Mouse (Mus musculus): ENCODE measurements around the gene Zfp410. TPM values are rescaled to one million over a fixed set of nuclear protein-coding genes. Genes with fewer than 3 reads are reported as not detected.

Gene Zfp410
- 10 to 100 TPM; 19.5 to 22.1 TPM for total RNA-seq (2021)

DNA sequence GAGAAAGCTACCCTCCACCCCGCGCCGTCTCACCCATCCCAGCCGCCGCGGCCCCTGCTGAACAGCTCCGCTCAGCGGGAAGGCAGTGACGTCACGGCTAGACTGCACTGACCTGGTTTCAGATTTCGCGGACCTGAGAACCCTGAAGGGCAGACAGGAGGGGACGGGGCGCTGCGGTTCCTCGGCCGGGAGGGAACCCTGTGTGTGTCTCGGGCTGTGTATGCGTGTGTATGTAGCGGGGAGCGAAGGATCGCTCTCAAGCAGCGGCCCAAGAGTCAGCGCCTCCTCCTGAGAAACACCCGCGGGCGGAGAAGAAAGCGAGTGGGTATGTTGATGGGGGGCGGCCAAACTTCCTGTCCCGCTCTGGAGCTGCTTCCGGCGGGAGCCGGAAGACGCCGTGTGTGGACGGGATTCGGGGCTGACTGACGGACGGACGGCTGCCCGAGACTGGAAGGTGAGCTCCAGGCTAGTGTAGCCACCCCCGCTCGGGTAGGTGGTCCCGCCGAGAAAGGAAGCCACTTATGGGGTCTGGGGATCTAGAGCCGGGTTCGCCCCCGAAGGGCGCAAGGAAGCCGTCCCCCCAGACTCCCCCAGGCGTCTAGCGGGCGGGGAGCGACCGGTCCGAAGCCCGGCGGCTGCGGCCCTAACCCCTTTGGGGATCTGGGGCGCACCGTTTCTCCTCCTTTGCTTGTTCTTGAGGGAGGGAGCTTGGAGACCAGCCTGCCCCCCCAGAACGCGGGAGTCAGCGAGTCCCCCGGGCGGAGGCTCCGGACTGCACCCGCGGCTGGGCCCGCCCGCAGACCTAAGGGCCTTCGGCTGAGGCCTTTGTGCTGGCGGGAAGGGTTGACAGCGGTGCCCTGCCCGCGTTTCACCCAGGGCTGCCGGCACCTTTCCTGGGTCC is at the start of gene Zfp410:
Zfp410 (plus strand) TSS at position 132 of the 901 bp plus-strand sequence.
- DNase-seq (ENCODE audit: low spot score): peak; percentile 76
- intact Hi-C loops (cut with DNase I): loop anchor here (2.0 kb wide), 1 partner anchor 32 kb away; the partner anchor contains the start of gene Ptgr2

DNA sequence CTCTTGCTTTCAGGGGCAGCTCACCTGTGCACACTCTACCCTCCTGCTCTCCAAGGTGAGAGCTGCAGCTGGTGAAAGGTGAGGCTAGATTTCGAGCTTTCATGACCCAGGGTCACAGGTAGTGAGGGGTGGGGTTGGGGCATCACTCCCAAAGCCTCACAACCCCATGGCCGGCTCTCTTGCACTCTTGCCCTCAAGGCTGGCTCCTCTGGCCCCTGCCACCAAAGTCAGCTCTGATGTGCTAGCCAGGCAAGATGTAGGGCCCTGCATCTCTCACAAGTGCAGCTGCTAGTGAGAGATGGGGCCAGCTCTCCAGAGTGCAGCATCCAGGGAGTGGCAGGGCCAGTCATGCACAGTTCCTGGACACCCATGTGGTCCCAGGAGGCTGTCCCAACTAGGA is 49.4 kb upstream of the Zfp410 start:
- intact Hi-C loops (cut with DNase I): no loop called here
- no peak for DNase-seq (ENCODE audit: low spot score)

GRCm38 (mm10) chr12:84273366-84273765 is 43.3 kb upstream of the Zfp410 start:
- intact Hi-C loops (cut with DNase I): no loop called here
- DNase-seq (ENCODE audit: low spot score): no peak

- no peak for DNase-seq (ENCODE audit: low spot score)
- intact Hi-C loops (cut with DNase I): no loop called here
These were observed 41.4 kb upstream of the Zfp410 start for GRCm38 (mm10) chr12:84275288-84275687.

DNA sequence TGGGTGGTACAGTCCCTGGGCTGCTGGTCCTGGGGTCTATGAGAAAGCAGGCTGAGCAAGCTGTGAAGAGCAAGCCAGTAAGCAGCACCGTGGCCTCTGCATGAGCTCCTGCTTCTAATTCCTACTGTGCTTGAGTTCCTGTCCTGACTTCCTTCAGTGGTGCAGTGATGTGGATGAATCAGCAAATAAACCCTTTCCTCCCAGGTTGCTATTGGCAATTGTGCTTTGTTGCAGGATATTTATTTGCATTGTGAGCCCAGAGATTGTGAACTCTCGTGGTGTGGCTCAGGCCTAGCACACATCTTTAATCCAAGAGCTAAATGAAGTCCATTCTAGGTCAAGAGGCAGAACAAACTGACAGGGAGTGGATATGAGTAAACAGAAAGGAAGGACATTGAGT is 40.4 kb upstream of the Zfp410 start:
- intact Hi-C loops (cut with DNase I): no loop called here
- no peak for DNase-seq (ENCODE audit: low spot score)

- DNase-seq (ENCODE audit: low spot score): no peak
- intact Hi-C loops (cut with DNase I): no loop called here
These were observed 39.9 kb upstream of the Zfp410 start for GRCm38 (mm10) chr12:84276799-84277198.

DNA sequence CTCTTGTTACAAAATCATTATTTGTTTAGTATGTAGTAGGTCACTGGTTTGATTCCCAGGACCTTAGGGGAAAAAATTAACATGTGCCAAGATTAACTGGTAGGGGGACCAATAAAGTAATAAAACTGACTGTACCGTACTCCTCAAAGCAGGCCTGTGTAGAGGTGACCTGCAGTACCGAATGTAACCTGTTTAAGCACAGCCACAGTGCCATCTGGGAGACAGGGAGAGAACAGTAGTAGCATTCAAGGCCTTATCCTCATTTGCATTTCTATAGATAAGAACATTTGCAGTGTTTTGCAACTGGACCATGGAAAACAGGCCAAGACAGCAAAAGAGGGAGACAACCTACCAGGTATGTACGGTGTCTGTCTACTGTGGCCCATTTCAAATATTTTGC is 38.8 kb upstream of the Zfp410 start:
- DNase-seq (ENCODE audit: low spot score): no peak
- intact Hi-C loops (cut with DNase I): no loop called here

- DNase-seq (ENCODE audit: low spot score): no peak
- intact Hi-C loops (cut with DNase I): no loop called here
These were observed 37.8 kb upstream of the Zfp410 start for GRCm38 (mm10) chr12:84278901-84279300.

- no peak for DNase-seq (ENCODE audit: low spot score)
- intact Hi-C loops (cut with DNase I): loop anchor here (2.0 kb wide), 1 partner anchor 32 kb away; the partner anchor contains the start of gene Zfp410
These were observed 32.3 kb upstream of the Zfp410 start for GRCm38 (mm10) chr12:84284391-84284790.

DNA sequence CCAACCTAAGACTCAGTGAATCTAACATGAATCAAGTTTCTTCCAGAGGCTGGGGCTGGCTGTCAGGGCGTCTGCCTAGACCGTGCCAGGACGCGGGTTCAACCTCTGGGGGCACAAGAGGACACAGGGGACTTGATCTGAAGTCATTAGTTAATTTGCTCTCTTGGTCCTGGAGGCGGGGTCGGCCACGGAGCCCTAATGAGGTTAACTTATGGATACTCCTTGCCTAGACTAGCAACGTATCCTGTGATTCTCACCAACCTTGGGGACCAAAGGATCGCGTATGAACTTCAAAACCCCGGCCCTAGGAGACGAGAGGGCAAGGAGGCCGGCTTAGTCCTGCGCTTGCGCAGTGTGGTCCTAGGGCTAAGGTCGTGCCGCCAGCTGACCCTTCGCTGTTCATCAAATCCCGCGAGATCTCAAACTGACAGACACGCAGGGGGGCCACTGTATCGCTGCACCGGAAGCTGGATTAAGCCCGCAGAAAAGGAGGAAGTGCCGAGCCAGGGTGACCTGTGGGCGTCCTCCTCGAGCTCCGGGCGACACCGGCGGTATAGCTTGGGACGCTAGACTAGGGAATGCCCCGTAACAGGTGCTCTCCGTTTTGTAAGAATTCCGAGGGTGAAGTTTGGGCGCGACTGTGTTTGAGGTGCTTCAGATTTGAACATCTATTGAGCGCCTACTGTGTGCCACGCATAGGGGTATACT is 31.6 kb upstream of the Zfp410 start, which contains the start of gene Ptgr2:
Ptgr2 (plus strand) TSS at position 348 of the 708 bp plus-strand sequence.
- peak; percentile 90 for DNase-seq (ENCODE audit: low spot score)
- intact Hi-C loops (cut with DNase I): loop anchor here (2.0 to 5.0 kb wide), 2 partner anchors 32 to 72 kb away; partner anchors contain the start of gene Zfp410

- intact Hi-C loops (cut with DNase I): loop anchor here (2.0 to 5.0 kb wide), 2 partner anchors 31 to 72 kb away; partner anchors contain the start of gene Zfp410
- DNase-seq (ENCODE audit: low spot score): no peak
These were observed 31.1 kb upstream of the Zfp410 start for GRCm38 (mm10) chr12:84285593-84285968.

- intact Hi-C loops (cut with DNase I): loop anchor here (5.0 kb wide), 1 partner anchor 69 kb away; no protein-coding TSS in a partner anchor
- DNase-seq (ENCODE audit: low spot score): no peak
These were observed 28.2 kb upstream of the Zfp410 start for GRCm38 (mm10) chr12:84288461-84288860.

GRCm38 (mm10) chr12:84297851-84298250 is 18.8 kb upstream of the Zfp410 start:
- intact Hi-C loops (cut with DNase I): no loop called here
- no peak for DNase-seq (ENCODE audit: low spot score)

- no peak for DNase-seq (ENCODE audit: low spot score)
- intact Hi-C loops (cut with DNase I): no loop called here
These were observed 17.4 kb upstream of the Zfp410 start for GRCm38 (mm10) chr12:84299265-84299664.

- intact Hi-C loops (cut with DNase I): no loop called here
- DNase-seq (ENCODE audit: low spot score): no peak
These were observed 12.6 kb upstream of the Zfp410 start for GRCm38 (mm10) chr12:84304101-84304500.

- no peak for DNase-seq (ENCODE audit: low spot score)
- intact Hi-C loops (cut with DNase I): no loop called here
These were observed 12.1 kb upstream of the Zfp410 start for GRCm38 (mm10) chr12:84304554-84304953.

GRCm38 (mm10) chr12:84311306-84311705 is 5.3 kb upstream of the Zfp410 start:
- intact Hi-C loops (cut with DNase I): no loop called here
- no peak for DNase-seq (ENCODE audit: low spot score)

- intact Hi-C loops (cut with DNase I): loop anchor here (2.0 kb wide), 1 partner anchor 31 kb away; the partner anchor contains the start of gene Ptgr2
- no peak for DNase-seq (ENCODE audit: low spot score)
These were observed 646 bp upstream of the Zfp410 start for GRCm38 (mm10) chr12:84316006-84316405.

DNA sequence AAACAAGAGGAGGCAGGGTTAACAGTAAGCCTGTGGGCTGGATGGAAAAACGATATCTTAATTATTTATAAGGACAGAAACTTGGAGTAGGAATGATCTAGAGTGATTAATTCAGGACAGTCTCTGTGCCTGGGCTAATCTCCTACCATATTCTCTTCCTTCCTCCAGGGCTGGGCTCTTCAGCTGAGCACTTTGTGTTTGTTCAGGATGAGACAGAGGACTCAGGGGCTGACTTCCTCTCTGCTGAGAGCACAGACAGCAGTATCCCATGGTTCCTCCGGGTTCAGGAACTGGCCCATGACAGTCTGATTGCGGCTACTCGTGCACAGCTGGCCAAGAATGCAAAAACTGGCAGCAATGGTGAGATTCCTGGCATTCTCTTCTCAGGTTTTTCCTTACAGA is 10.5 kb downstream of the Zfp410 start:
- peak; percentile 5 for DNase-seq (ENCODE audit: low spot score)
- intact Hi-C loops (cut with DNase I): no loop called here

GRCm38 (mm10) chr12:84336963-84337625 is 20.4 kb downstream of the Zfp410 start:
- no peak for DNase-seq (ENCODE audit: low spot score)
- intact Hi-C loops (cut with DNase I): no loop called here

Measured in heart, postnatal 25 days (tissue).